Comparison of ENCODE assay signal across 19 mouse cellular contexts in genomic region chr11:113373331-113373730, GRCm38 (mm10).
DNase-seq lines count a peak whose midpoint lies in the region; ATAC-seq and TF ChIP-seq lines count a peak whose summit lies in the region.
"Had no signal": no experiment of that assay in that cellular context is flagged by ENCODE, and none has a peak within 500 bp of the region (broad histone marks: within the 10 kb centered on the region; RNA-seq: fewer than 3 reads in every experiment).

No protein-coding gene starts in this region.

- no peaks in the 10 kb centered on the region for H3K9me3 ChIP-seq in intestine, embryonic 16.5 days (ENCODE audit: control insufficient read depth, low read length)
- H3K9me3 ChIP-seq: heart, embryonic 10.5 days had no signal

- intact Hi-C loops in gastrocnemius, adult 2 months (cut with DNase I), result no loop called here

- H3K9ac ChIP-seq in intestine, embryonic 16.5 days (ENCODE audit: low read depth, low read length), result no peak overlapping the region
- H3K9ac ChIP-seq: liver, embryonic 14.5 days; lung, embryonic 14.5 days had no signal

- no peak overlapping the region for H3K4me3 ChIP-seq in gastrocnemius, adult 2 months
- no peak overlapping the region for H3K4me3 ChIP-seq in layer of hippocampus, adult 2 months
- no peak overlapping the region for H3K4me3 ChIP-seq in intestine, embryonic 16.5 days (ENCODE audit: low read length)
- H3K4me3 ChIP-seq: forebrain, embryonic 10.5 days; heart, embryonic 10.5 days had no signal

- H3K4me1 ChIP-seq in intestine, embryonic 16.5 days (ENCODE audit: control insufficient read depth, insufficient read depth, low read length), result 0 out of 2 replicates have a peak, but pooled peaks cover 2% of the 10 kb centered on the region

- H3K27ac ChIP-seq in gastrocnemius, adult 2 months, result no peak overlapping the region
- H3K27ac ChIP-seq in layer of hippocampus, adult 2 months, result peak overlapping the region; percentile 51
- H3K27ac ChIP-seq in intestine, embryonic 16.5 days (ENCODE audit: low read length), result no peak overlapping the region
- H3K27ac ChIP-seq: forebrain, embryonic 10.5 days; heart, embryonic 10.5 days; liver, embryonic 14.5 days had no signal

- H3K36me3 ChIP-seq in intestine, embryonic 16.5 days (ENCODE audit: control insufficient read depth, insufficient read depth, low read length), result no peaks in the 10 kb centered on the region
- H3K36me3 ChIP-seq: forebrain, embryonic 10.5 days; heart, embryonic 10.5 days had no signal

- ATAC-seq in monocyte, adult 5-6 weeks (replicated peaks; ENCODE audit: insufficient number of reproducible peaks, low FRiP score, low TSS enrichment, poor library complexity, severe bottlenecking), result 0 out of 2 replicates have a peak, but pooled peaks have one; percentile 27
- ATAC-seq in intestine, embryonic 16.5 days, result no peak
- ATAC-seq: intestine, postnatal 0 days had no signal

- 95% methylated on average over 9 of the region's 9 CpGs for WGBS in intestine, embryonic 16.5 days

- no peak overlapping the region for H3K4me2 ChIP-seq in intestine, embryonic 16.5 days (ENCODE audit: low read depth, low read length)
- H3K4me2 ChIP-seq: lung, embryonic 14.5 days had no signal

- DNase-seq in gastrocnemius, postnatal 10 days, result peak; percentile 13
- DNase-seq in gastrocnemius, adult 2 months, result no peak
- DNase-seq in layer of hippocampus, adult 2 months (ENCODE audit: low spot score in 2 of 2), result no peak
- DNase-seq in layer of hippocampus, adult 9-10 months (ENCODE audit: low spot score), result no peak
- peak; percentile 17 for DNase-seq in right cerebral cortex, postnatal 4 days
- no peak for DNase-seq in right cerebral cortex, postnatal 10 days (ENCODE audit: low spot score in 2 of 2)
- DNase-seq: adrenal gland, adult 2 months; cerebellum, adult 9-10 months; heart, postnatal 4 days; kidney, postnatal 25 days; lung, embryonic 14.5 days; right cerebral cortex, postnatal 25 days; thymus, postnatal 14 days had no signal

- TF ChIP-seq CTCF in gastrocnemius, adult 2 months (IDR thresholded peaks at IDR 0.05), result no peak
- TF ChIP-seq CTCF in layer of hippocampus, adult 2 months (conservative IDR thresholded peaks at IDR 0.05), result no peak

- no peaks in the 10 kb centered on the region for H3K27me3 ChIP-seq in intestine, embryonic 16.5 days (replicated peaks; ENCODE audit: control insufficient read depth, insufficient read depth, low read length)

Comparison
In these comparisons a context has a peak if more than half of its experiments do, and no peak if none do; other contexts are left out.
1. DNase-seq: peak in gastrocnemius, postnatal 10 days (single experiment) and right cerebral cortex, postnatal 4 days (single experiment); none in gastrocnemius, adult 2 months (single experiment), layer of hippocampus, adult 2 months (0 of 2), layer of hippocampus, adult 9-10 months (single experiment) and right cerebral cortex, postnatal 10 days (0 of 2).